Mouse (Mus musculus) right cerebral cortex, postnatal 36 days (tissue): Measurements from ENCODE around the gene D17H6S53E.

Source experiments
- DNase-seq, 2 experiments: peaks; one replicate each; pipeline ENCODE4 v3.0.0; 2022; ENCODE audit warnings: low spot score in 2 of 2, mixed read lengths in 1 of 2

The D17H6S53E gene

DNA sequence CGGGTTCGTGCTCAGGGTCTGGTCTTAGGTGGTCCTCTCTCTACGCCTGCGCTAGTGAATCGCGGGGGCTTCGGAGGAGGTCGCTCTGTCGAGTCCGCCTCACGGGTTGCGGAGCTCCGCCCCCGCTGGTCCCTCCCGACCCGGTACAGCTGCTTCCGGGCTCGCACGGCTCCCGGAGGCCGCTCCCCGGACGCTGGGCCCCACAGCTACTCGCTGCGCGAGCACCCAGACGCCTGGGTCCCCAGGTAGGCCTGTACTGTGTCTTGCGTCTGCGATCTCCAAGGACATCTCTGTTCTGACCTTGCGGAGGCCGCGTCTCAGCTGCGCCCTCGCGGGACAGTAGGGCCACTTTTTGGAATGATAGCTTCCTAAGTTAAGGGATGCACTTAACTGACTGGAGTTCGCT is at the start of gene D17H6S53E:
TSS of gene D17H6S53E (plus strand) at position 168 of the 406 bp plus-strand sequence.
- peak; percentile 61 to 67 for DNase-seq

DNA sequence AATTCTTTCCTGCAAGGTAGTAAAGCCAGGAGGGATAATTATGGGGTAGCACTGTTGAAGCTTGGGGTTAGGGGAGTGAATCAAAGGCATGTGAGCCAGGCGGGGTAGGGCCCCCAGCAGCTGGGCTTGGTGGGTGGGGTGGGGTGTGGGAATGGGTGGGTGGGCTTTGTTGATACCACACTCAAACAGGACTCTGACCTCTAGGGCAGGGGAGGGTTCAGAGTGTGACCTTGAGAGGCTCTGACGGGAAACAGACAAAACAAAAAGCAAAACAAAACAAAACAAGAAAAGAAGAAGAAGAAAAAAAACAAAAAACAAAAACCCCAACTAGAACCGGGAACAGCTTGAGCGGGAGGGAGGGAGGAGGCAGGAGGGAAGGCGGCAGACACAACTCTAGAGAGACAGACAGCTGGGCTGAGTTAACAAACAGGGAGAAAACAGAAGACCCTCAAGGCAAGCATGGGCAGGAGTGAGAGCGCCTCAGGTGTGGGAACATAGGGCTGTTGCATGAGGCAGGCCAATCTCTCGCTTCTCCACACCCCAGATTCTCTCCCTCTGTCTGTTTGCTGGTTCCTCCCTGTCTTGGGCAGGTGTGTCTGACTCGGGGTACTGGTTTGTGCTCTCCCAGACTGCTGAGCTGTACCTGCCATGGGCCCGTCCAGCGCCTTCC is 49.5 kb upstream of the D17H6S53E start, which contains the start of gene Ly6g6e:
TSS of gene Ly6g6e (plus strand) at position 396 of the 670 bp plus-strand sequence.
- no peak for DNase-seq

DNA sequence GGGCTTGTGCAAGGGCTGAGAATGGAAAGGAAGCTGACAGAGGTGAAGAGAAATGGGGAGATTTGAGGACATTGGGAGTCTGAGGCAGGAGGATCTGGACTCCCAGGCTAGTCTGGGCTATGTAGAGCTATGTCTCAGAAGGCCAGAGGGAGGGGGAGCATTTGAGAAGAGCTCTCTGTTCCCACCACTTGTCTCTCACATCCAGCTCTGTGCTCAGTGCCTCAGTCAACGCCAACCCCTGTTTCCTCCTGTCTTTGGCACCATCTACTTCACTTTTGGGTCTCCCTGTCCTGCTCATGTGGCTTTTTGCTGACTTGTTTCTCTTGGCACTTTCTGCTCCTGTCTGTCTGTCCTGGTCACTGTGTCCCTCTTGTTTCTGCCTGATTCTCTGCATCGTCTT is 48.9 kb upstream of the D17H6S53E start:
- DNase-seq: no peak

DNA sequence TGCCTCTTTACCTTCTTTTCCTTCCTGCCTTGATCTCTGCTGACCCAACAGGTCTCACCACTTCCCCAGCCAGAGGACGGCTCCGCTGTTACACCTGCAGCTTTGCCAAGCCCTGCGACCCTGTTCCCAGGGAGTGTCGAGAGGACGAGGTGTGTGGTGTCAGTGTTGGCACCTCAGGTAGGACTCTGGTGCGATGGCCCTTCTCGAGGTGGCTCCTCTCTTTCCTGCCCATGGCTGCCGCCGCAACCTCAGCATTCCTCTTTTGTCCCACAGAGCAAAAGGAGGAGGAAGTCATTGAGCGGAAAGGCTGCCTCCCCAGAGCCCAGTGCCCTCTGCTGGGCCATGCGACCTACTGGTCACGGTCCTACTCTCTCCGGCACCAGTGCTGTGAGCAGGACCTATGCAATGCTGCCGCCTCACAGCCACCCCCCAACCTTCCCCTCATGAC is 48.4 kb upstream of the D17H6S53E start, which contains the start of gene Ly6g6d:
TSS of gene Ly6g6d (minus strand) at position 280 of the 448 bp plus-strand sequence.
- no peak for DNase-seq

DNA sequence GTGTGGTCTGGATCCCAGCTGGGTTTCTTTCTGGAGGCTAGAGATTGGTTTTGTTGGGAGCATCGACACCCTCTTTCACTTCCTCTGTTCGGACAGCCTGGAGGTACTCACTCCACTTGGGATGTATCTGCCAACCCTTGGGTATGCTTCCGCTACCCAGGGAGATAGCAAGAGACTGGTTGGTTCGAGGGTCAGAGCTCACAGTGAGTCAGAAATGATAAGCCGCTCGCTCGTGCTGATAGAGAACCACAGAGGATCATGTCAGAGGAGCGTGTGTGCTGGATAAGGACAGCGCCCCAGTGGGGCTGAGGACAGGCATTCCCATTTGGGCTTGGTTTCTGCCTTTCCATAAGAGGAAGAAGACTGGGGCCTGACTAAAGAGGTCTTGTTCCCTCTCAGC is 46.4 kb upstream of the D17H6S53E start:
- no peak for DNase-seq

DNA sequence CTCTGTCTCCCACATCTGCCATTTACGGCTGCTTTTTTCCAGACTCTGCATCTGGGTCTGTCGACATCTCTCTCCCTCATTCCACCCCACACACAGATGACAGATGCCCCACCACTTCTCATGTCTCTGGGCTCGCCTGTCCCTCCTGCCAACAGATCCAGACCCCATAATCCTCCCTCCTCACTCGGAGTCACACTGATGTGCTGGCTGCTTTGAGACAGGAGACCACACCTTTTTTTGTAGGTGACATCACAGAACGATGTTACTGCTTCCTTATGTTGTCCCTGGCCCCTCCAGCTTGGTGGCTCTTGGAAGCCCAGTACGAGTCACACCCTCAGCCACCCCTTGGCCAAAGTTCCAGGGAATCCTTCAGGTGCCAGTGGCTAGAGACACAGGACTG is 45.9 kb upstream of the D17H6S53E start:
- DNase-seq: no peak

DNA sequence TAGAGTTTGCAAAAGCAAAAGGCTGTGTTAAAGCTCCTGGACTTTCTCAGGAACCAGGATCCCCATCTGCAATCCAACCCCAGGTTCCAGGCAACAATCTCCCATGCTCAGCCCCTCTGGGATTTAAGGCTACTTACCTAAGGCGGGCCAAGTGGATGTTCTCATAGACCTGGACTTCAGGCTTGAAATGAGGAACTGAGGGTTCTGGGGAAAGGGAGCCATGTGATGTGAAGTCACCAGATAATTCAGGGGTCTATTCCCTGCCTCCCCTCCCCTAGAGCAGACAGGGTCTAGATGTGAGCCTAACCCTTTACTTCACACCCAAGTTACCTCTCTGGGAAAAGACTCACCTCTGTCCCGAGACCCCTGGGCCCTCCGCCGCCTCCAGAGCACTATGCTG is 45.5 kb upstream of the D17H6S53E start:
- no peak for DNase-seq

DNA sequence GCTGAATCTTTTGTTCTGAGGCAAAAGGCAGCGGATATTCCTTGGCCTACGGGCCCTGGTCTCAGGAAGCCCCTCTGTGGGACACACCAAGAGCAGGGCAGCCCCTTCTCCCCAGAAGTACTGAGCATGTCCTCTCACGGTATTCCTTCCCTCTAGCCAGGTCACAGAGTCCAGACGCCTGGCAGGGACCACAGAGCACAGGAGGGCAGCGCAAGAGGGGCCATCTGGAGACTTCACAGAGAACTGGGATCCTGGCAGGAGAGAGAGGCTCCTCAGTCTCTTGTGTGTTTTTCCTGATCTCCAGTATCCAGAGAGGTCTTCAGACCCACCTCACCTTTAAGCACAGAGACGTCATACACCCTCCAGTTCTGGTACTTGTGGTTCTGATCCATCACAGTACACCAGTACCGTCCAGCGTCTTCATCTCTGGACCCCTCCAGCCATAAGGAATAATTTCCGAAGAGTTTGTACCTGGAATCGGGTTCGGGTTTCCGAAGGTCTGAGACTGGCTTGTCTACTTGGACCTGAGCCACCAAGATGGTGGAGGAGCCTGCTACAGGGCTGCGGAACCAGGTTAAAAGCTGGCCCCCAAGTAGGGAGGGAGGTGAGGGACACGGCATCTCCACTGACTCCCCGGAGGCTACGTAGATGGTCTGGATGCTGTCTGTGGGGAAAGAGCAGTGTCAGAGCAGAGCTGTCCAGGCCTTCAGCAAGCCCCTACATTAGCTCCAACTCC is 43.2 kb upstream of the D17H6S53E start:
- no peak for DNase-seq

DNA sequence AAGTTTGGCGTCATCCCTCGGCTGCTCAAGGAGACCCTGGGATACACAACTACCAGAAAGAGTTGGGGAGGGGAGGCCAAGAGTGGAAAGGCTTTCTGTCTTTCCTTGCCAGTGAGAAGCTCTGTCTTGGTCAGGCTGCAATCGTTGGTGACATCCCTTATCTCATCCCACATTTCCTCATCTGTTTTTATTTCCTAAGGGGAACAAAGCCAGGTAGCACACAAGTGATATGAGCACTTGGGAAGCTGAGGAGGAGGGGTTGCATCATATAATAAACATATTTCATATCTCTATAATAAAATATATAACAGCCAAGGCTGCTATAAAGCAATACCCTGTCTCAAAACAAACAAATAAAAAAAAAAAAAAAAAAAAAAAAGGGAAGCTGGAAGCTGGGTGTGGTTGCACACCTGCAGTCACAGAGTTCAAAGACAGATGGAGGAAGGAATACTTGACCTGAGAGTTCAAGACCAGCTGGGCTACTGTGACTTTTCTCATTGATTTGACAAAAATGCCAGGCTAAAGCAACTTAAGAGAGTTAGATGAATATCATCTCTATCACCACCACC is 42.2 kb upstream of the D17H6S53E start:
- DNase-seq: no peak

DNA sequence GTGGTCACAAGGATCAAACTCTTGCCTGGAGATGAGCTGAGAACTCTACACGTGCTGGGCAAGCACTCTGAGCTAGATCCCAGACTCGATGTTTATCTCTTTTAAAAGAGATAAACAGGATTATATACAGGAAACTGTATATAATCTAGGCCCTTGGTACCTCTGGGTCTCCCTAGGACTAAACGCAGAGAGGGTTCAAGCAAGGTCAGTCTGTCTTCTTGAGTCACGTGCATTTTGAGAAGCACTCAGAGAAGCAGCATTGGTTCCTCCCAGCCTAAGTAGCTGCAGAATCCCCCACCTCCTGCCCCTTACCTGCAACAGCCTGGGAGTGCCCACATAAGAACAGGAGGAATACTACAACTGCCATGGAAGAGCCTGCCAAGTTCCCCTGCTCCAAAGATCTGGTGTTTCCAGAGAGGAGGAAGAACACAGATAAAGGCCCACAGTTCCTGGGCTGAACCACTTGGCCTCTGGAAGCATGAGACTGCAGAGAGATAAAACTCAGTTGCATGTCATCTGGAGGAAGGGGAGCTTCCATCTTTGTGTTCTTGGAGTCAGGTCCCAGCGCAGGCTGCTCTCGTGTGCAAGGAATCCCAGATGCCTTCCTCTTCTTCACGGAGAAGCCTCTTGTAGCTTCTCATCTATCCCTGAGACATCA is 40.8 kb upstream of the D17H6S53E start, which contains the start of gene Ly6g6f:
TSS of gene Ly6g6f (minus strand) at position 403 of the 658 bp plus-strand sequence.
- DNase-seq: no peak

DNA sequence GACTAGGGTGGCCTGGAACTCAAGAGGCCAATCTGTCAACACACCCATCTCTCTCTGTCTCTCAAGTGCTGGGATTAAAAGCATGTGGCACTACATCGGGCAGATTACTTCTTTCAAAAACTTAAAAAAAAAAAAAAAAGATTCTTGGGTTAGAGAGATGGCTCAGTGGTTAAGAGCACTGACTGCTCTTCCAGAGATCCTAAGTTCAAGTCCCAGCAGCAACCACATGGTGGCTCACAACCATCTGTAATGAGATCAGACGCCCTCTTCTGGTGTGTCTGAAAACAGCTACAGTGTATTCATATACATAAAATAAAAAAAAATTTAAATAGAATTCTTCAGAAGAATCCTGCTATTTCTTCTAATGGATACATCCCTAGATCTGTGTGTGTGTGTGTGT is 38.0 kb upstream of the D17H6S53E start:
- no peak for DNase-seq

DNA sequence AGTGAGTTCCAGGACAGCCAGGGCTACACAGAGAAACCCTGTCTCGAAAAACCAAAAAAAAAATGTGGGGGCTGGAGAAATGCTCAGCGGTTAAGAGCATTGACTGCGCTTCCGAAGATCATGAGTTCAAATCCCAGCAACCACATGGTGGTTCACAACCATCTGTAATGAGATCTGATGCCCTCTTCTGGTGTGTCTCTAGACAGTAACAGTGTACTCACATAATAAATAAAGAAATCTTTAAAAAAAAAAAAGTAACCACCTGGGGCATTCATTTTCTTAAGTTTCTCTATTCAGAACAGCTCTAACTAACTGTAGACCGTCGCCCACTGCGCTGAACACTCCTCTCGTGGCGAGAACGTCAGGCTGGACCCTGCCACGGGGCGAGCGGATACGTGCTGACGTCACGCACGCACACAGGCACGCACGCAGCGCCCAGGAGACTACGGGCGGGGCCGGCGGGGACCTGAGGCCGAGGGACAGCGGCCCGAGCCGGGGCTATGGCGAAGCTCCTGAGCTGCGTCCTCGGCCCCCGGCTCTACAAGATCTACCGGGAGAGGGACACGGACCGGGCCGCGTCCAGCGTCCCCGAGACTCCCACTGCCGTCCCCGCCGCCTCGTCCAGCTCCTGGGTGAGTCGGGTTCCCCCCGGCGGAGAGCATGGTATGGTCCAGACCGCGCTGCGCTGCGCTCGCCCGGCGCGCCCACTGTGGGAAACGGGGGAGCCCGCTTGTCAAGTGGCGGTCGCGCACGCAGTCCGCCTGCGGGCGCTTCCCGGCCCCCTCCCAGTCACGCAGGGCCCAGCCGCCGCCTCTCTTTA is 37.1 kb upstream of the D17H6S53E start, which contains the start of gene Abhd16a:
TSS of gene Abhd16a (plus strand) at position 439 of the 820 bp plus-strand sequence.
- DNase-seq: peak; percentile 92 to 93

DNA sequence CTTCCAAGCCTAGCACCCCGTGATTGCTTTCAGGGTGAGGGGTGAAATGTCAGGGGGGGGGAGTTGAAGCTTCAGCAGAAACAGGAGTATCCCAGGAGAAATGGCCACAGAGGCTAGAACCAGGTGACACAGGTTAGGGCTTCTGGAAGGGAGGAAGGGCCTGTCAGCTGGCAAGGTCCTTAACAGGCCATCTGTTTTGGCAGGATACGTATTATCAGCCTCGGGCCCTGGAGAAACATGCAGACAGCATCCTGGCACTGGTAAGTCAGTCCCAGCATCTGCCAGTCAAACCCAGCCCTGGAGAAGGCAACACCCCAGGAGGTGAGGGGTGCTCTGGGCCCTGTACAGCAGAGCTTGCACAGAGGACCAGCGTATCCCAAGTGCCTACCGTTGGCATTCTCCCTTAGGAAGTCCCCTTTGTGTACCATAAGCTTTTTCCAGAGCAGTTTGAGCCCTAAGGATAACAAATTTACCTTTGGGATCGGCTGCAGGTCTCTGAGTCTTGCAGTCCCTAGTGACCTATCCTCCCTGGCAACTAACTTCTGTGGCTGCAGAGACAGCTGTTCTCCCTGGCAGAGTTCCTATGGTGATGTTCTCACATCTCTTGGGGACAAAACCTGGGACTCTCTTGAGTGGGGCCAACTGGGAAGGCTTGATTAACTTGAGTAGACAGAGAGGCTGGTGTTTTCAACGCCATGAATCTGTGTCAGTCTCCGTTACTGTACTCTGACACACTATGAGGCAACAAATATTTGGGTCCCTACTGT is 35.8 kb upstream of the D17H6S53E start:
- DNase-seq: no peak

DNA sequence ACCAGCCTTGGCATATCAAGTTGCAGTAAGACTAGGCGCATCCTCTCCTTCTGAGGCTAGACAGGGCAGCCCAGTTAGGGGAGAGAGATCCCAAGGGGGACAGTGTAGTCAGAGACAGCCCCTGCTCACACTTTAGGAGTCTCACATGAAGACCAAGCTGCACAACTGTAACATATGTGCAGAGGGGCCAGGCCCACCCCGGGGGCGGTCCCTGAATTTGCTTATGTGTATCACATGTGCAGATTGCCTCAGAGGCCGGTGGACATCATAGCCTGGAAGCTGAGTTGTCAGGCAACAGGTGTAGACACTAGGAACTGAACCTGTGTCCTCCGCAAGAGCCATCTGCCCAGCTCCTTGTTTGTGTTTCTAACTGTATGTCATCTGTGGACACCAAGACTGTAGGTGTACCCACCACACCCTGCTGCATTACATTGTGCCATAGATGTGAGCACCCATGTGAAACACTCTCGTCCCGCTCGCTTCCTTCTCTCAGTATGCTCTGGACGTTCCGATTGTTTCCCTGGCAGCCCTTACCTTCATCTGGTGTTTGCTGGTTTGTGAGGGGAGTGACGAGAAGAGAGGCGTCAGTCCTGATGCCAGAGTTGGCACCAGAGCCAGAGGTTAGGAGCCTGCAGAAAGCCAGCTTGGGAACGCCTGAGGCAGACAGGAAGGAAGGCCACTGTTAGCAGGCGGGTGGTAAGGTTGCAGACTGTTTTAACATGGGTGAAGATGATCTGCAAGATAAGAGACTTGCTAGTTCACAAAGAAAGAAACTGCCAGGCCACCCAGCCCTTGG is 33.6 kb upstream of the D17H6S53E start:
- no peak for DNase-seq

DNA sequence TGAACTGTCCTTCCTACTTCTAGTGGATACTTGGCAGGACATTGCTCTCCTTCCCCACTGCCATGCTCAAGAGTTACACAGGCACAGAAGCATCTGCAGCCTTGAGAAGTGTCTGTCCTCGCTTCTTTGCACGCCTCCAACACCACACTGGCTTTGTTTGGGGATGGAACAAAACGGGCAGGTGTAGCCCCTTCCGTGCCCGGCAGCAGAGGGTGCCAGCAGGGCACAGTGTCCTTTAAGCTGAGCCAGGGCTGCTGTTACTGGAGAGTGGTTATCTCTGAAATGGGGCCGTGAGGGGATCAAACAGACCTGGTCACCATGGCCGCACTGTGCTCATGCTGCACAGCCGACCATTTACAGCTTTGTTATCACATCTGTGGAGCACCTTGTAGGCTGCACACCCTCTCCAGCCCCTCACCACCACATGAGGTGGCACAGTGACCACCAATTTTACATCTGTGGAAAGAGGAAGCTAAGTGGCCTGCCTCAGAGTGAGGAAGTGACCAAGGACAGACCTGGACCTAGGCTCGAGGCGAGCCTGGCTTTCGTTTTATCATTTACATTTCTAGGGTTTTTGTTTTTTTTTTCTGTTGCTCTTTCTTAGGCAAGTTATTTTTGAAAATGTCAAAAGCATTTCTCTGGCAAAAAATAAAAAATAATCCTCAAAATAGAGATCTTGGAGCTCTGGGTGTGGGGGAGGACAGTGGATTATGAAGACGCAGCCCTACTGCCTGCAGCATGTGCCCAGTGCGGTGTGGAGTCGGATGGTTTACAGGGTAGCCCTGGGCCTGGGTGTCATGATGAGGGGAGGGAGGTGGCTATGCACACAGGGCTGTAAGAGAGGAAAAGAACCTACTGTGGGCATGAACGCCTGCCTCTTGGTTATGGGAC is 31.5 kb upstream of the D17H6S53E start:
- DNase-seq: no peak

DNA sequence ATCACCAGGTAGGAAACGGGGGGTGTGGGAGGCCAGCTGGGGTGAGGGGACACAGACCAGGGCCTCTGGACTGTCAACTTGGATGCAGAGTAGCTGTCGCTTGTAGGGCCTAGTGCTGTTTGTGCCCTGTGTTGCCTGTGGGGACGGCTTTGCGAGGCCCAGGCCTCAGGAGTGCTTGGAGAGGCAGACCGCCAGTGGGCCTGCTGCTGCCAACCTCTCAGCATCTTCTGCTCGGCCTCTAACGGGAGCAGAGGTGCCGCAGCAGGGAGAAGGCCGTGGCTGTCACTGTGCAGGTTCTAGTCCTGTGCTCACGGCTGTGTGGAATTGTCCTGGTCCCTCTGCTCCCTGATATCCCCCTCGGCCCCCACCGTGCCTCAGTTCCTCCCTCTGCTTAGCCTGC is 29.6 kb upstream of the D17H6S53E start:
- DNase-seq: no peak

DNA sequence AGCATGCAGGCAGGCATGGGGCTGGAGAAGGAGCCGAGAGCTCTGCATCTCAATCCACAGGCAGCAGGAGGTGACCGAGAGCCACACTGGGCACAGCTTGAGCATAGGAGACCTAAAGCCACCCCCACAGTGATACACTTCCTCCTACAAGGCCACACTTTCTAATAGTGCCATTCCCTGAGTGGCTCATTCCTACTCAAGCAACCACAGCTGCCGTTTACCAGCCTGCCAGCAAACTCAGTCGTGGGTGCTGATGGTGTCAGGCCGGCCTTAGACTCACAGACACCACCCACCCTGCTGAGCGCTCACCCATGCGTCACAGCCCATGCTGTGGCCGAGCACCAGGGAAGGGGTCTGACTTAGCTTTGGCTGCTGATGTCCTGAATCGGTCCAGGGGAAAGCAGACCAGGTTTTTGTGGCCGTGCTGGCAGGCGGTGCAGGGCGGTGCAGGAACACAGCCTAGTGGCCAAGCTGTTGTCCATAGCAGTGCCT is 29.0 kb upstream of the D17H6S53E start:
- DNase-seq: peak; percentile 52 to 73

DNA sequence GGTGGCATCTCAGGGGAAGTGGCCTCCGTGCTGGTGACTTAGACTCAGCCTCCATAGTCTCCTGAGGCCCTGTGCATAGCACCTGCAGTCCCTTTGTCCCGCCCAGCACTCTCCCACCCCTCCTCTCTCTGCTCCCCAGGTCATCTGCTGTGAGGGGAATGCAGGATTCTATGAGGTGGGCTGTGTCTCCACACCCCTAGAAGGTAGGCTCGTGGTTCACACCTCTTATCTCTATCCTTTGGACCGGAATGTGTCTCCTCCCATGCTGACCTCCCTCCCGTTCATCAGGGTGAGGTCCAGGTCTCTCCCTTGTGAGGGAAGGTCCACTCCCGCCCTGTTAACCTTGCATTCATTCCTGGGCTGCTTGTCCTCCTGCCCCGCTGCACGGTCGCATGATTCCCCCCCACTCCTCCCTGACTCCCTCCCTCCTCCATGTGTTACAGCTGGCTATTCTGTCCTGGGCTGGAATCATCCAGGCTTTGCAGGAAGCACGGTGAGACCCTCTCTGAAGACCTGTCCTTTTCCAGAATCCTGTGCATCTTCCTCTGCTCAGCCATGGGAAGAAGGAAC is 25.9 kb upstream of the D17H6S53E start:
- DNase-seq: no peak
